Mouse (Mus musculus) lung, postnatal 0 days (tissue): ENCODE data around the gene Gapvd1. TPM values are rescaled to one million over a fixed set of nuclear protein-coding genes. Genes with fewer than 3 reads are reported as not detected.

Experiments
- ATAC-seq: fragments of 200-750 bp; cut with Nextera tagmentation; 2 replicates; pipeline ENCODE4 v1.8.0; 2017; ENCODE audit warnings: moderate library complexity
- DNase-seq: peaks from one replicate; pipeline ENCODE4 v3.0.0-alpha.2; 2016; ENCODE audit warnings: low spot score
- H3K27ac ChIP-seq: fragments of 300-500 bp; sonication (generic); 2 replicates; pipeline ENCODE4 v1.5.1; 2014; ENCODE audit warnings: antibody characterized with exemption, mild to moderate bottlenecking, low read length, mixed read lengths
- H3K27me3 ChIP-seq: fragments of 300-500 bp; sonication (generic); replicated peaks from 2 replicates; pipeline ENCODE4 v1.6.1; 2014; ENCODE audit warnings: low read length, mixed read lengths; ENCODE audit not compliant: insufficient read depth
- H3K36me3 ChIP-seq: fragments of 300-500 bp; sonication (generic); 2 replicates; pipeline ENCODE4 v1.6.1; 2014; ENCODE audit warnings: low read length, mixed read lengths; ENCODE audit not compliant: insufficient read depth
- H3K4me1 ChIP-seq: fragments of 300-500 bp; sonication (generic); 2 replicates; pipeline ENCODE4 v1.6.1; 2014; ENCODE audit warnings: antibody characterized with exemption, low read depth, low read length, mixed read lengths; ENCODE audit not compliant: insufficient read depth
- H3K4me2 ChIP-seq: fragments of 300-500 bp; sonication (generic); replicated peaks from 2 replicates; pipeline ENCODE4 v1.6.1; 2014; ENCODE audit warnings: low read depth, mild to moderate bottlenecking, low read length, moderate library complexity, mixed read lengths
- H3K4me3 ChIP-seq: fragments of 300-500 bp; sonication (generic); 2 replicates; pipeline ENCODE4 v1.5.1; 2014; ENCODE audit warnings: low read depth, low read length
- H3K9ac ChIP-seq: fragments of 300-500 bp; sonication (generic); replicated peaks from 2 replicates; pipeline ENCODE4 v1.6.1; 2014; ENCODE audit warnings: low read depth, mild to moderate bottlenecking
- H3K9me3 ChIP-seq: fragments of 300-500 bp; sonication (generic); 2 replicates; pipeline ENCODE4 v1.6.1; 2016; ENCODE audit warnings: low read length, mixed read lengths
- CTCF ChIP-seq: IDR thresholded peaks from 2 replicates; pipeline ENCODE4 v1.5.1; 2016; ENCODE audit warnings: antibody characterized with exemption, mild to moderate bottlenecking
- EP300 ChIP-seq: IDR thresholded peaks from 2 replicates; pipeline ENCODE4 v1.6.1; 2016; ENCODE audit warnings: antibody characterized with exemption, mild to moderate bottlenecking, control low read depth
- WGBS: fragments of 180-500 bp; shearing (Covaris S2); extraction: QIAGEN DNeasy Blood & Tissue Kit; methylation state at CpG from one replicate; pipeline ENCODE4 v1.1.7; 2014; 5-methylcytosine and 5-hydroxymethylcytosine counted together
- polyA plus RNA-seq: library from polyadenylated mRNA; unstranded; fragments of >200 nt; fragmentation: Nextera tagmentation; extraction: Ambion mirVana; gene quantifications from 2 replicates; pipeline ENCODE4 v1.2.1, GENCODE M21; 2015

Gene Gapvd1
- polyA plus RNA-seq, 1 experiment from 2014 or later: 50.1 TPM

- WGBS: 52% methylated on average over 17 of the region's 17 CpGs
- Histone ChIP-seq H3K27me3 (no peaks in the 10 kb centered on the region), H3K4me1 (peaks cover 7% of the 10 kb centered on the region; the same call in 1 of the 2 replicates), H3K9ac (no peak overlapping the region), H3K4me3 (no peak overlapping the region), H3K9me3 (no peaks in the 10 kb centered on the region), H3K36me3 (no peaks in the 10 kb centered on the region; the same call in 1 of the 2 replicates), H3K27ac (no peak overlapping the region), H3K4me2 (no peak overlapping the region)
- DNase-seq: peak; percentile 72
- ATAC-seq: peak; percentile 84
- TF ChIP-seq EP300: no peak
- peak; percentile 32; the same call in 1 of the 2 replicates for TF ChIP-seq CTCF
Measured at GRCm38 (mm10) chr2:34627328-34628226, 127.5 kb downstream of the Gapvd1 start.

Other genes starting within 250 kb of the Gapvd1 start
- 372 and 523 TPM in 2 replicates for gene Hspa5, start 16.7 kb upstream of the Gapvd1 start, polyA plus RNA-seq
- gene Rabepk, start 44.7 kb upstream of the Gapvd1 start, polyA plus RNA-seq: 18.5 and 19.6 TPM in 2 replicates
- 86.6 and 87.3 TPM in 2 replicates for gene Fbxw2, start 71.1 kb upstream of the Gapvd1 start, polyA plus RNA-seq
- gene Gm34653, start 77.8 kb upstream of the Gapvd1 start, polyA plus RNA-seq: not detected in 2 replicates
- gene Cutal, start 119.2 kb upstream of the Gapvd1 start, polyA plus RNA-seq: 5.4 and 7.2 TPM in 2 replicates
- gene Psmd5, start 119.7 kb upstream of the Gapvd1 start, polyA plus RNA-seq: 61.2 and 64.7 TPM in 2 replicates
- gene Phf19, start 158.8 kb upstream of the Gapvd1 start, polyA plus RNA-seq: 1.3 and 1.6 TPM in 2 replicates
- 61.4 and 67.0 TPM in 2 replicates for gene Traf1, start 206.5 kb upstream of the Gapvd1 start, polyA plus RNA-seq